Mouse (Mus musculus) heart, embryonic 16.5 days (tissue): ENCODE data around the gene Rnf152. TPM values are rescaled to one million over a fixed set of nuclear protein-coding genes. Genes with fewer than 3 reads are reported as not detected.

ENCODE experiments used
- ATAC-seq: fragments of 200-750 bp; cut with Nextera tagmentation; replicated peaks from 2 replicates; pipeline ENCODE4 v1.8.0; 2017; ENCODE audit warnings: moderate number of reproducible peaks; ENCODE audit not compliant: insufficient read depth, low FRiP score; ENCODE audit errors: extremely low read depth
- H3K27ac ChIP-seq: fragments of 300-500 bp; sonication (generic); 2 replicates; pipeline ENCODE4 v1.5.1; 2014; ENCODE audit warnings: mild to moderate bottlenecking, low read length, control low read depth, moderate library complexity
- H3K27me3 ChIP-seq: fragments of 300-500 bp; sonication (generic); 2 replicates; pipeline ENCODE4 v1.6.1; 2014; ENCODE audit warnings: low read length, mixed read lengths; ENCODE audit not compliant: control insufficient read depth, insufficient read depth
- H3K36me3 ChIP-seq: fragments of 300-500 bp; sonication (generic); 2 replicates; pipeline ENCODE4 v1.6.1; 2014; ENCODE audit not compliant: control insufficient read depth, insufficient read depth
- H3K4me1 ChIP-seq: fragments of 300-500 bp; sonication (generic); 2 replicates; pipeline ENCODE4 v1.6.1; 2014; ENCODE audit warnings: low read length, mixed read lengths; ENCODE audit not compliant: control insufficient read depth, insufficient read depth
- H3K4me2 ChIP-seq: fragments of 300-500 bp; sonication (generic); 2 replicates; pipeline ENCODE4 v1.6.1; 2014; ENCODE audit warnings: low read depth, mild to moderate bottlenecking, control low read depth, low read length
- H3K4me3 ChIP-seq: fragments of 300-500 bp; sonication (generic); 2 replicates; pipeline ENCODE4 v1.5.1; 2014; ENCODE audit warnings: mild to moderate bottlenecking, control low read depth, low read length
- H3K9ac ChIP-seq: fragments of 300-500 bp; sonication (generic); 2 replicates; pipeline ENCODE4 v1.6.1; 2014; ENCODE audit warnings: low read length, control low read depth
- H3K9me3 ChIP-seq: fragments of 300-500 bp; sonication (generic); replicated peaks from 2 replicates; pipeline ENCODE4 v1.6.1; 2016; ENCODE audit warnings: low read length; ENCODE audit not compliant: control insufficient read depth
- WGBS: fragments of 180-500 bp; shearing (Covaris S2); extraction: QIAGEN DNeasy Blood & Tissue Kit; methylation state at CpG from one replicate; pipeline ENCODE4 v1.1.7; 2014; 5-methylcytosine and 5-hydroxymethylcytosine counted together
- polyA plus RNA-seq: library from polyadenylated mRNA; unstranded; fragments of >200 nt; fragmentation: Nextera tagmentation; extraction: Ambion mirVana; gene quantifications from 2 replicates; pipeline ENCODE4 v1.2.1, GENCODE M21; 2015

Rnf152 gene
- polyA plus RNA-seq, 1 experiment from 2014 or later: 0.24 TPM

DNA sequence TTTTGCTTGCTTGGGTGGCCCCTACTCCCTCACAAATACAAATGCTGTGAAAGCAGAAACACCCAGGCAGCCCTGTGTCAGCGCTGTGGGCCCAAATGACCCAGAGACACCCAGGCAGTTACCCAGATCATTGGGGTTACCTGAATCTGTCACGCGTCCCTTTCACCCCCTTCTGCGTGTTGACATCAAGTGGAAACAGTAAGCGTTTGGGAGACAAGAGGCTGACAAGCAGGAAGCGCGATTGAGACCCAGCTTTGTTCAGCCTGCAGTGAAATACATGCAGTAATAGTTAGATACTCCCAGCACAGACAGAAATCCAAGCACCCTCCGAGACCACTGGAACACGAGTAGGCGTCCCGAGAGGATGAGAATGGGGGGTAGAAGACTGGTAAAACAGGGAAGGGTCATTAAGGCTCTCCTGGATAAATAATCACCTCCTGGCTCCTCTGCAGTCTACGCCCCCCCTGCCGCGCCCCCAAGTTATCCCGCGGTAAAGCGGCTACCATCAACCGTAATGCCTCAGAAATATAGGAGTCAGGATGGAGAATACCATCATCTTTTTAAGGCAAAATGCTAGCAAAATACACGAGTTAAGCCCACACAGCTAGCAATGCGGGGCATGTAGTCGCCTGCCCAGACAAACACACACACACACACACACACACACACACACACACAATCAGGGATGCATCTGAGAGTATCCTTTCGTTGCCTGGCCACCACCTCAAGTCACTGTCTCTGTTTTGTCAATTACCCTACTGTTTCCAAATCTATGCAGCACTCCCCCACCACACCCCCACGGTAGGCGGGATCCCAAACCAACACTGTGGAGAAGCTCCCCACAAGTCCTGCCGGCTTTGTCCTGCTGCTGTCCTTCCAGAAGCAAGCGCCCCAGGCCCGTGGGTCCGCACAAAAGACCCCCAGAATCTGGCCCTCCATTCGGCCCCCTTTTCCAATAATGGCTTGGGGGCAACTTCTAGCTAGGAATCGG lies 1.3 kb downstream of the Rnf152 start:
- Histone ChIP-seq H3K4me2 (peak overlapping the region; percentile 96), H3K36me3 (no peaks in the 10 kb centered on the region), H3K9ac (peak overlapping the region; percentile 80), H3K4me1 (peaks cover 2% of the 10 kb centered on the region; the same call in 1 of the 2 replicates), H3K9me3 (no peaks in the 10 kb centered on the region), H3K27ac (no peak overlapping the region), H3K4me3 (peak overlapping the region; percentile 88), H3K27me3 (no peaks in the 10 kb centered on the region; the same call in 1 of the 2 replicates)
- ATAC-seq: peak; percentile 30; the same call in 1 of the 2 replicates
- 7% methylated on average over 30 of the region's 30 CpGs for WGBS

DNA sequence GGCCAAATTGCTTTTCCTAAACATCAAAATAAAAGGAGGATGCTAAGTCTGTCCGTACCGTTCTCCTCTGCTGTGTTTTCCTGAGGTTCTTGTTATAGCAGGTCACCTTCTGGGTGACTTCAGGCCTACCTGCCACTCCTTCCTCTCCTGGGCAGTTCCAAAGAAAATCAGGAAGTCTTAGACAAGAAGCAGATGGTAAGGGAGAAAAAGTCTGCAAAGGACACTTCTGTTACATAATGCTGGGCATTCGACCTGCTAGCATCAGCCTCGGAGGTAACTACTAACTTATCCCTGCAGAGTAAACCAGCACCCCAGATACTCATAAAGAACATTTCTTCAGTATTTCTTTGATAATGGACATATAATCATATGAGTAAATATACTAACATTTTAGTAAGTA lies 4.7 kb downstream of the Rnf152 start:
- WGBS: 86% methylated on average over 4 of the region's 4 CpGs
- Histone ChIP-seq H3K36me3 (no peaks in the 10 kb centered on the region), H3K27ac (no peak overlapping the region), H3K4me3 (no peak overlapping the region), H3K9me3 (no peaks in the 10 kb centered on the region), H3K4me2 (no peak overlapping the region), H3K9ac (no peak overlapping the region), H3K27me3 (no peaks in the 10 kb centered on the region), H3K4me1 (peaks cover 2% of the 10 kb centered on the region; the same call in 1 of the 2 replicates)
- no peak for ATAC-seq

DNA sequence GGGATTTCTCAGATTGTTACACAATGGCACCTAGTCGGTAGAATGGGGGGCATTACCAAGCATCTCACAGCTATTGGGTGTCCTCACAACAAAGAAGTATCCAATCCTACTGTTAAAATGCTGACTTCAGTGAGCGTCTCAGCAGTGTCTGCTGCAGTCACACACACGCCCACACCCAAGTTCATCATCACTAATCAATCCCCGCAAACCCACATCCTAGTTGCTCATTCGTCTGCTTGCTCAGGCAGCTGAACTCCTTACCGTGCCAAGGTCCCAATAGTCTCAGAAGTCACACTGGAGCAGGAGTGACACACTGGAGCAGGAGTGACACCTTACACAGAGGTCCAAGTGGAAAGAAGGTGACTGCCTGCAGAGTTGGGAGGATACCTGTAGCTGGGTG lies 14.2 kb downstream of the Rnf152 start:
- no peak overlapping the region for H3K9ac ChIP-seq
- H3K27ac ChIP-seq: no peak overlapping the region
- no peaks in the 10 kb centered on the region for H3K4me1 ChIP-seq
- H3K36me3 ChIP-seq: no peaks in the 10 kb centered on the region
- no peaks in the 10 kb centered on the region for H3K9me3 ChIP-seq
- H3K4me3 ChIP-seq: no peak overlapping the region
- no peak overlapping the region for H3K4me2 ChIP-seq
- no peak for ATAC-seq
- WGBS: 80% methylated on average over 6 of the region's 6 CpGs
- H3K27me3 ChIP-seq: no peaks in the 10 kb centered on the region

DNA sequence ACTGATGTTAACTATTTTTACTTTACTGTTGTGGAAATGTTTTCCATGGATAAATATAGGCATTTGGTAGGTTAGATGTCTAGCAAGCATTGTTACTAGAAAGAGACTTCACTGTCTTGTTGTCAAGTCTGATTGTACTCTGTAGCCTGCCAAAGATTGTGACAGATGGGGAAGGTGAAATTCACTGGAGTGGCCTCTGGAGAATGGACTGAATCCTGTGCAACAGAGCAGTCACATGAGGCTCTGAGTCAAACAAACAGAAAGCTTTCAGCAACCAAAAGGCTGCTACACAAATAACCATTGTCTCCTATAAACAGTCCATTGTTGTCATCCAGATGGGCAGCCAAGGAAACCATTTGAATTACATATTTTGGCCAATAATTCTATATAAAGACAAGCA lies 15.6 kb downstream of the Rnf152 start:
- no peak overlapping the region for H3K4me3 ChIP-seq
- H3K9ac ChIP-seq: no peak overlapping the region
- H3K4me1 ChIP-seq: no peaks in the 10 kb centered on the region
- H3K4me2 ChIP-seq: no peak overlapping the region
- ATAC-seq: no peak
- no peak overlapping the region for H3K27ac ChIP-seq
- no peaks in the 10 kb centered on the region for H3K9me3 ChIP-seq
- no peaks in the 10 kb centered on the region for H3K27me3 ChIP-seq
- no peaks in the 10 kb centered on the region for H3K36me3 ChIP-seq

DNA sequence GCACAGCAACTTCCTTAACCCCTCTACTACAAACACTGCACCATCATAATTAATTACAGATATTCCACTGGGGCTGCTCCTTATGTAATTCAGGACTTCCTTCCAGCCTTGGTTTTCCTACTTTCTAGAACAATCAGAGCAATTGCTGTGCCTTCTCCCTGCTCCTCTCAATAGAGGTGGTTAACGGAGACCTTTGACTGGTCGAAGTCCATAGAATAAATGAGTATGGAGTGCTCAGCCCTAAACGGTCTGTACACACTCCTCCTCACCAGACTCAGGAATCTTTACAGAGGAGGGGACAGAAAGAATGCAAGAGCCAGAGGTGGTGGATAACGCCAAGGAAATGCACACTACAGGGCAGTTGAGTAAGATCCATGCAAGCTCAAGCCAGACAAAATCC lies 19.1 kb downstream of the Rnf152 start:
- no peak overlapping the region for H3K4me3 ChIP-seq
- ATAC-seq: no peak
- 70% methylated on average over 4 of the region's 4 CpGs for WGBS
- H3K27ac ChIP-seq: no peak overlapping the region
- H3K27me3 ChIP-seq: no peaks in the 10 kb centered on the region
- H3K36me3 ChIP-seq: no peaks in the 10 kb centered on the region
- H3K4me1 ChIP-seq: no peaks in the 10 kb centered on the region
- no peak overlapping the region for H3K4me2 ChIP-seq
- no peaks in the 10 kb centered on the region for H3K9me3 ChIP-seq
- no peak overlapping the region for H3K9ac ChIP-seq

DNA sequence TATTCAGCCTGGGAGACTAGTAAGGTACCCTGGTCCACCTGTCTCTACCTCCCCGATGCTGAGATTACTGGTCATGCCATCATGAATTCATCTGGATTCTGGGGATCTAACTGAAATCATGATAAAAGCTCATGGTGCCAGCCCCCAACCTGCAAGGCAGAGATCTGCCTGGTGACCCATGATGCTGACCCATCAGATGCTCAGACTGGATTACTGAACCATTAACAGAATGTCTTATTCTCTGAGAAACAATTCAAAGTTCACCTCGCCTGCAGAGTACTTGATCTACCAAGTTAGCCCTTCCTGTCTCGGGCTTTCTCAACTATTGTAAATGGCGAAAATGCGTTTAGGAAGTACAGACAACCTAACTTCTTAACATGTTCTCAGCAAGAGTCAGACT lies 20.4 kb downstream of the Rnf152 start:
- H3K9me3 ChIP-seq: no peaks in the 10 kb centered on the region
- WGBS: 94% methylated on average over 5 of the region's 5 CpGs
- H3K4me3 ChIP-seq: no peak overlapping the region
- no peak overlapping the region for H3K4me2 ChIP-seq
- no peak overlapping the region for H3K27ac ChIP-seq
- H3K36me3 ChIP-seq: no peaks in the 10 kb centered on the region
- H3K9ac ChIP-seq: no peak overlapping the region
- no peaks in the 10 kb centered on the region for H3K4me1 ChIP-seq
- no peak for ATAC-seq
- no peaks in the 10 kb centered on the region for H3K27me3 ChIP-seq

DNA sequence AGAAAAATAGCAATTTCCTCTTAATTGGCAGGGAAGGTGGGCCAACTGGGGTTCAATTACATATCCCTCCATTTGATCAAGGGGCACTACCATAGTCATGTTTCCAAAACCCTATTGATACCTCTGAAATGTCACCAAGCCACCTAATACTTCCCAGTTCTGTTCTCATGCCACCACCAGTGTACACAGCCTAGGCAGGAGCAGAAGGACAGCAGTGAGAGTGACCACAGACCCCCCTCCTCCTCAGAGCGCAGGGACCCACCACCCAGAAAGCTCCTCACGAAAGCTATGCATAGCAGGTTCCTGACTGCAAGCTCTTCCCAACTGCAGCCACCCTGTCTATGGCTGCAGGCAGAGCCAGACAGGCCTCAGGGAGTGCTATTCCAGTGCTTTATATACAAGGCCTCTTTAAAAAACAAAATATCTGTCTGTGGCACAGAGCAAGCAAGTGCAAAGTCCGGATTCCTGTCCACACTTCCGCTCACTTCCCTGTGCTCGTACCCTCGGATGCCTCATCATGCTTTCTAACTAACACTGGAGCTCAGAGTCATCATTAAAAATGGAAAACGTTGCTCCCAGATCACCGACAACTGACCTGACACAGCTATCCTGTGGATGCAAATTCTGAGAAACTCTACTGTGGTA lies 24.3 kb downstream of the Rnf152 start:
- Histone ChIP-seq H3K4me1 (no peaks in the 10 kb centered on the region), H3K36me3 (no peaks in the 10 kb centered on the region), H3K9ac (no peak overlapping the region), H3K9me3 (no peaks in the 10 kb centered on the region), H3K27ac (no peak overlapping the region), H3K4me3 (no peak overlapping the region), H3K27me3 (no peaks in the 10 kb centered on the region), H3K4me2 (no peak overlapping the region)
- 78% methylated on average over 8 of the region's 8 CpGs for WGBS
- ATAC-seq: no peak

DNA sequence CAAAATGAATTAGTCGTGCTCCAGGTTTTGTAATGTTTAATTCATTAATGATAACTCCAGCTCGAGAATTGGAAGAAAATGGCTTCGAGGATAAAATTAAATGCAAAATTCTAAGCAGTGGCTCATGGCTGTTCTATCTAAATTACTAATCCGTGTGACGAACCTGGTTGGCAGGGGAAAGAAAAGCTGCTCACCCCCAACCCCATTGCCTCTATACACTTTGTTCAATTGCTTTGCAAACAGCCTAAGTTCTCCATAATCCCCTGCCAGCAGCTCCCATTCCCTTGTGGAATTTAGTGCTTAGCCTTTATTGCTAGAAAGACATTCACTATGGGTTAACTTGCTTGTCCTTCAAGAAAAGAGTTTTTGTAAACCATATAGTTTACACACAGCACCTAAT lies 24.9 kb downstream of the Rnf152 start:
- Histone ChIP-seq H3K4me1 (no peaks in the 10 kb centered on the region), H3K27me3 (no peaks in the 10 kb centered on the region)
- 75% methylated on average over 5 of the region's 5 CpGs for WGBS

More for the DNA sequence above, 24.9 kb downstream of the Rnf152 start:
- H3K27ac ChIP-seq: no peak overlapping the region
- H3K36me3 ChIP-seq: no peaks in the 10 kb centered on the region
- H3K4me3 ChIP-seq: no peak overlapping the region
- H3K9me3 ChIP-seq: no peaks in the 10 kb centered on the region
- no peak overlapping the region for H3K4me2 ChIP-seq
- H3K9ac ChIP-seq: no peak overlapping the region
- no peak for ATAC-seq
